Mouse (Mus musculus): ENCODE data around the gene Dot1l.

Dot1l gene

GRCm38 (mm10) chr10:80754594-80755290 is at the start of gene Dot1l:
Gene Dot1l, plus strand, starts transcription at chr10:80755206.
- DNase-seq (ENCODE audit: low spot score): peak; percentile 98

GRCm38 (mm10) chr10:80705479-80705878 is 49.5 kb upstream of the Dot1l start:
- DNase-seq (ENCODE audit: low spot score): no peak

- DNase-seq (ENCODE audit: low spot score): no peak
Observed at GRCm38 (mm10) chr10:80710834-80711233, 44.2 kb upstream of the Dot1l start.

DNA sequence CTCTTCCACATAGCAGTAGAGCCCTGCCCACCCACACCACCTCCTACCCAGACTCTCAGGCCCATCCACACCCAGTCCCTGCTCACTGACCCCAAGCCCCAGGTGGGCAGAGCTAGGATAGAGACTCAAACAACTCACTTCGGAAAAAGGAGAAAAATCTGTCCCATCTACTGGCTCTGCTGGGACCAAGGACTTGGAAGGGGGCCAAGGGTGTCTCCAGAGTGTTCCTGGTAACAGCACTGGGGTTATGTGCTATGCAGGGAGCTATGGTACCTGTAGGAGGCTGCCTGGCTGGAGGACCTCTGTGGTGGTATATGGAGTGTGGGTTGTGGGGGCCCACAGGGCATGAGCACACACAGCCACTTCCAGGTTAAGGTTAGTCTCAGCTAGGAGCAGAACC is 37.7 kb upstream of the Dot1l start:
- DNase-seq (ENCODE audit: low spot score): no peak

GRCm38 (mm10) chr10:80727369-80728127 is 27.5 kb upstream of the Dot1l start:
- no peak for DNase-seq (ENCODE audit: low spot score)

DNA sequence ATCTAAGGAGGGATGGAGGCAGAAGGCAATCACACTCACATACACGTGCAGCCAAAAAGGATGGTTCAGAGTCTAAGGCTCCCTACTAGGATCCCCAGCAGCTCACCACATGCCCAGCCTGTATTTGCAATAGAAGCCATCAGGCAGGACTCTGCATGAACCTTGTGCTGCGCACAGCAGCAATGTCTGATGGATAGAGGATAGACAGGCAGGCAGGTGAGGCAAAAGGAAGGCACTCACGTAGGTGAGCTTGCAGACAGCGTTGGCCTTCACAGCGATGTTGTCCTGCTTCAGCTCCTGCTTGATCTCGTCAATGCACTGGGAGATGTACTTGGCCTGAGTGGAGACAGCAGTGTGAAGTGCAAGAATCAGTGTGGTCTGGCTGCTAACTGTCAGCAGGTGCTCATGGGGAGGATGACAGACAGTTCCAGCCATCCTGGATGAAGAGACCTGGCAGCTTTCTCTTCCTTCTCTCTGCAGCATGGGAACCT is 22.4 kb upstream of the Dot1l start:
- DNase-seq (ENCODE audit: low spot score): no peak

DNA sequence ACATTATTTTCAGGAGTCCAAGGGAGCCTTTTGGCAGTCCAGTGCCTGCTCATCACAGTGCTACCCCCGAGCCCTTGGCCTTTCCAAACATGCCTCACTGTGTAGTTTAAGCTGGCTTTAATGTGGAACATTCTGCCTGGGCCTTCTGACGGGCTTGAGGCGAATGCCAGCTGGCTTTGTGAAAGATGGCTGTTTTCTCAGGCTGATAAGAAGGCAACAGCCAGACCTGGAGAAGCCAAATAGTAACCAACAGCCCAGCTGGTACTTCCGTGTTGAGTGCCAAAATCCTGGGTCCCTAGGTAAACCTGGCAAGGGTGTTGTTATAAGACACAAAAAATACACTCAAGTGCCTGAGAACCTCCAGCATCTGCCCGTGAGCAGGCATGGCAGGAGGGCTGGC is 18.3 kb upstream of the Dot1l start:
- DNase-seq (ENCODE audit: low spot score): no peak

DNA sequence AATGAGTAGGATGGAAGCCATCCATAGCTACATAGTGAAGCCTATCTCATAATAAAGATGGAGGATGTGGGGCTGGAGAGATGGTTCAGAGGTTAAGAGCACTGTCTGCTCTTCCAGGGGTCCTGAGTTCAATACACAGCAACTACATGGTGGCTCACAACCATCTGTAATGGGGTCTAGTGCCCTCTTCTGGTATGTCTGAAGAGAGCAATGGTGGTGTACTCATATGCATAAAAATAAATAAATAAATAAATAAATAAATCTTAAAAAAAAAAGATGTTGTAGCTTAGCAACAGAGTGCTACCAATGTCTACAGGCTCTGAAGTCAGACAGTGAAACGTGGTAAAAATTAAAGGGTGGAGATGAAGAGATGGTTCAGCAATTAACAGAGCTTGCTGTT is 16.3 kb upstream of the Dot1l start:
- DNase-seq (ENCODE audit: low spot score): no peak

DNA sequence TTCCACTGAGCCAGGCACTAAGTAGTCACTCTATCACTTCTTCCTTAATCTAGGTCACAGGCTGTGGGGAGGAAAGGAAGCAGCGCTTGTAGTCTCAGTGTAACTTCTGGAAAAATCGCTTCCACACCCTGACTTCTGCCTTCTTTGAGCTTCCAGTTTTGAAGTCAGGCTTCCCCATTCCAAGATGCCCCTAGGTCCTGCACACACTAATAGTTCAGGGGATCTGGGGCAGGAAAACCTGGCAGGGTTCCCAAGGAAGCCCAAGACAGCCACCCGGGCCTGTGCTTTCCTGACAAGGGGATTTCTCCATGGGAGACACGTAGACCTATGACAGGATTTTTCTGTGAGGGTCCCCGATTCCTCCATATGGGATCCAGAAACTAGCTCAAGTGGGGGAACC is 13.9 kb upstream of the Dot1l start:
- no peak for DNase-seq (ENCODE audit: low spot score)

GRCm38 (mm10) chr10:80741634-80742179 is 13.3 kb upstream of the Dot1l start:
- DNase-seq (ENCODE audit: low spot score): no peak

- DNase-seq (ENCODE audit: low spot score): peak; percentile 98
Observed at GRCm38 (mm10) chr10:80742180-80742978, 12.6 kb upstream of the Dot1l start, which contains the start of gene Ap3d1. Gene Ap3d1, minus strand, starts transcription at chr10:80742264.

DNA sequence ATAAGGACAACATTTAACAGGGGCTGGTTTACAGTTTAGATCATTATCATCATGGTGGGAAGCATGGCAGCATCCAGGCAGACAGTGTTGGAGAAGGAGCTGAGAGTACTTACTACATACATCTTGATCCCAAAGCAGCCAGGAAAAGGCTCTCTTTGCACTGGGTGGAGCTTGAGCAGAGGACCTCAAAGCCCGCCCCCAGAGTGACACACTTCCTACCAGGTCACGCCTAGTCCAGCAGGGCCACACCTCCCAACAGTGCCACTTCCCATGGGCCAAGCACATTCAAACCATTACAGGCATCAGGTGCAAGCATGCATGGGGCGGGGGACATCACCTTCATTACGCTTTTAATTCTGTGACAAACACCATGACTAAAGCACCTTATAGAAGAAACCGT is 10.7 kb upstream of the Dot1l start:
- no peak for DNase-seq (ENCODE audit: low spot score)

DNA sequence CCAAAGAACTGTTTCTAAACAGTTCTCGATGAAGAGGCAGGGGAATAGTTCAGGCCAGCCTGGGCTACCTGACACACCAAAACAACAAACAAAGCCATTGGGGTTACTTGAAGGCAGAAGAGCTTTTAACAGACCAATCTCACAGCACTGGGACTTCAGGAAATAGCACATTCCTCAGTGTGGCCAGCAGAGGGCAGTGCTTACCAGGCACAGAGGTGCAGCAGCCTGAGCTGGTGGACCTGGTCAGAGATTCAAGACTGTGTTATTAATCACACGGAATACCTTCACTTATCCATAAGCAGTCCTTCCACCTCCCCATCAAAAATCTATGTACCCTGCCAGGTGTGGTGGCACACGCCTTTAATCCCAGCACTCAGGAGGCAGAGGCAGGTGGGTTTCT is 7.6 kb upstream of the Dot1l start:
- peak; percentile 77 for DNase-seq (ENCODE audit: low spot score)

DNA sequence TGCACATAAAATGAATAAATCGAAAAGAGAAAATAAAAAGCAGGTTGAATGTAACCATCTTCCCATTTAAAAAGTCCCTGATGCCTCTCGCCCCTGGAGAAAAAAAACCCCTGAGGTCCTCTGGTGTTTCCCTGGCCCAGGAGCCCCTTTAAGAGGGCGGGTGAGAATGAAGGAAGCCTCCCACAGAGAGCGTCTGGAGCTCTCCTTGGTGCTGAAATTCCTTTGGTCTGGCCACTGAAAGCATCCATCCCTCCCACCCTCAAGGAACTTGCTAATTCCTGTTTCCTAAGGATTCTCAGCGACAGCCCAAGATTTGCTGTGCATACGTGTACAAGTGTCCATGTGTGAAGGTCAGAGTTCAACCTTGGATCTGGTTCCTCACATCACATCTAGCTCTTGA is 6.4 kb upstream of the Dot1l start:
- peak; percentile 64 for DNase-seq (ENCODE audit: low spot score)

GRCm38 (mm10) chr10:80751188-80751832 is 3.7 kb upstream of the Dot1l start:
- DNase-seq (ENCODE audit: low spot score): peak; percentile 37

DNA sequence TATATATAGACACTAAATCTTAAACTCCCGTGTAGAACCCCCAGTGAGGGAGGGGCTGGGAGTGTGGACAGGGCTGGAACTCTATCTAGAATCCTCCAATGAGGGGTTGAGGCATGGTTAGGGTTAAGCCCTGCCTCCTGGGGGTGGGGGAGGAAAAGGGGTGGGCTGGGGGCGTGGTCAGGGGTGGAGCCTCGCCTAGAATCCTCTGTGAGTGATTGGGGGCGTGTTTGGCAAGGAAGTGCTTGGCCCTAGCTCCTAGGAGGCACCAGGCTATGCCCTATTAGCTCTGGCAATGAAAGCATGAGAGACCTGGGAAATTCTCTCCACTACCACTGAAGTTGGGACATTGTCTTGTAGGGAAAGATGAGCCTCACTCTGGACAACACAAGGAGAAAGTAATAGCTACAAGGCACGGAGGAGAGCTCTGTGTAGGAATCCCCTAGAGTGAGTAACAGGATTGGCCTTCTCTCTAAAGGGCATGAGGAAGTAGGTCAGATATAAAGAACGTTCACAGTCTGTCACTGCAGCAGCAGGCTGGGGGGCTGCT is 2.9 kb upstream of the Dot1l start:
- DNase-seq (ENCODE audit: low spot score): peak; percentile 67

- DNase-seq (ENCODE audit: low spot score): no peak
Observed at GRCm38 (mm10) chr10:80755291-80756015, 447 bp downstream of the Dot1l start.

DNA sequence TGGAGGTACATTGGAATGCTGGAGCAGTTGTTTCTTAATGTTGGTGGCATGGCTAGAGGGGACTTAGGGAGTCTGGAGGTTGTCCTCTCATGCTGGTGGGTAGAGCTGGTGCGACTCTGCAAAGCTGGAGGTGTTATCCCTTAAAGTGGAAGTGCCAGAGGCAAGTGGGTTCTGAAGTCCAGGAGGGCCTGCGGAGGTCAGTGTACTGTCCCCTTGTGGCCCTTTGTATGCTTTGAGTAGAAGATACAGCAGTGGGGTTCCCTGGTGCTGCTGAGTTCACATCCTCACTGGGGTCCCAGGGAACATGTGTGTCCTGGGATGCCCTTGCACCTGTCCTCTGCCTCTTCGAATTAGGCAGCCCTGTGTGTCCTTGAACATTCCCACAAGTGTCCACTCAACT is 1.1 kb downstream of the Dot1l start:
- no peak for DNase-seq (ENCODE audit: low spot score)

GRCm38 (mm10) chr10:80756509-80756908 is 1.5 kb downstream of the Dot1l start:
- DNase-seq (ENCODE audit: low spot score): no peak

DNA sequence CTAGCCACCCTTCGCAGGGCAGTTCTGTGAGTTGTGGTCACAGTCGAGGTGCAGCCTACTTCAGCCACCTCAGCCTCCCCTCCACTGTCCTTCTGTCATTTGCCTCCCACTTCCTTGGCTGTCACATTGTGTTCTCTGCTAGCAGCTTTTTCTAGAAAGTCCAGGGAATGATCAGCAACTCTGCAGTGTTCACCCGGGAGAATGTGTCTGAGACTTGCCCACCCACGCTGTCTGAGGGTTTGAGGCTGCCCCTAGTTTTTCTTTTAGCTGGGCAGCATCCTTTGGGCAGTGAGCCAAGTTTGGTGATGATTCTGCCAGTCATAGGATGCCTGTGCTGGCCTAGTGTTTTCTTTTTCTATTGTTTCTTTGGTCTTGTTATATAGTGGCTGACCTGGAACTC is 2.0 kb downstream of the Dot1l start:
- DNase-seq (ENCODE audit: low spot score): no peak

DNA sequence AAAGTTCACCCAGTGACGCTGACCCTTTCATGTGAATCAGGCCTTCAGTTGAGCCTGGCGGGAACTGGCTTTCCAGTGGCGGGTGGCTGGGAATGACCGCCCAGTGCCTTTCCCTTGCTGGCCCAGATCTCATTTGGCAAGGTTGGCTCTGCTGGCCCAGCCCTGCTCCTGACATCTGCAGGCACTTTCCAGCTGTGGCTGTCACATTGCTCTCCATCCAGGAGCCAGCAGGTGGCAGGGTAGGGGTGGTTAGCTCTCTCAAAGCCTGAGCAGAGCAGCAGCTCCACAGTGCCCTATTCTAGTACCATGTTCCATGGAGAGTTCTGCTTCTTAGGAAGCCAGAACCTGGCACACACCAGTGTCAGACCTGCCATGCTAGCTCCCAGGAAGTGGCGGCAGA is 2.7 kb downstream of the Dot1l start:
- DNase-seq (ENCODE audit: low spot score): peak; percentile 60

Measured in urinary bladder, postnatal 25 days (tissue).